Mouse (Mus musculus): ENCODE data around the gene Rpl13a. TPM values are rescaled to one million over a fixed set of nuclear protein-coding genes. Genes with fewer than 3 reads are reported as not detected.
"Not testable (repeated sequence)": the region's sequence is repeated elsewhere in the genome, so short reads cannot be mapped to it uniquely, and the experiment has no call there.

The Rpl13a gene
- polyA plus RNA-seq, 1 experiment from 2014 or later: 1,168 TPM

- ATAC-seq (ENCODE audit: low FRiP score) (no peak), DNase-seq (ENCODE audit: low spot score) (no peak)
- Histone ChIP-seq H3K27ac (ENCODE audit: low read depth, low read length) (no peak overlapping the region), H3K4me2 (replicated peaks; ENCODE audit: low read depth, low read length) (no peak overlapping the region), H3K9me3 (ENCODE audit: control insufficient read depth, low read length) (no peaks in the 10 kb centered on the region), H3K4me3 (ENCODE audit: low read depth, low read length) (0 out of 2 replicates have a peak overlapping the region, but pooled peaks have one; percentile 2), H3K36me3 (ENCODE audit: control insufficient read depth, insufficient read depth, low read length) (peaks cover 43% of the 10 kb centered on the region), H3K4me1 (replicated peaks; ENCODE audit: control insufficient read depth, insufficient read depth, low read length) (peaks cover 5% of the 10 kb centered on the region), H3K9ac (ENCODE audit: low read depth, low read length) (no peak overlapping the region), H3K27me3 (ENCODE audit: control insufficient read depth, insufficient read depth, low read length) (no peaks in the 10 kb centered on the region)
Observed at GRCm38 (mm10) chr7:45121966-45122365, 6.6 kb downstream of the Rpl13a start.

- DNase-seq (ENCODE audit: low spot score): no peak
- Histone ChIP-seq H3K27me3 (ENCODE audit: control insufficient read depth, insufficient read depth, low read length) (no peaks in the 10 kb centered on the region), H3K4me1 (replicated peaks; ENCODE audit: control insufficient read depth, insufficient read depth, low read length) (peaks cover 3% of the 10 kb centered on the region), H3K4me3 (ENCODE audit: low read depth, low read length) (no peak overlapping the region), H3K9me3 (ENCODE audit: control insufficient read depth, low read length) (no peaks in the 10 kb centered on the region), H3K9ac (ENCODE audit: low read depth, low read length) (no peak overlapping the region), H3K36me3 (ENCODE audit: control insufficient read depth, insufficient read depth, low read length) (peaks cover 37% of the 10 kb centered on the region), H3K4me2 (replicated peaks; ENCODE audit: low read depth, low read length) (no peak overlapping the region), H3K27ac (ENCODE audit: low read depth, low read length) (no peak overlapping the region)
- WGBS: 79% methylated on average over 7 of the region's 8 CpGs
- ATAC-seq (ENCODE audit: low FRiP score): no peak
Observed at GRCm38 (mm10) chr7:45121404-45121803, 7.2 kb downstream of the Rpl13a start.

GRCm38 (mm10) chr7:45119780-45120709, 8.5 kb downstream of the Rpl13a start:
- DNase-seq (ENCODE audit: low spot score): no peak
- WGBS: 86% methylated on average over 5 of the region's 5 CpGs
- Histone ChIP-seq H3K27ac (ENCODE audit: low read depth, low read length) (no peak overlapping the region), H3K36me3 (ENCODE audit: control insufficient read depth, insufficient read depth, low read length) (peaks cover 27% of the 10 kb centered on the region), H3K4me3 (ENCODE audit: low read depth, low read length) (no peak overlapping the region), H3K9ac (ENCODE audit: low read depth, low read length) (no peak overlapping the region), H3K4me1 (replicated peaks; ENCODE audit: control insufficient read depth, insufficient read depth, low read length) (no peaks in the 10 kb centered on the region; the same call in none of the 2 replicates), H3K4me2 (replicated peaks; ENCODE audit: low read depth, low read length) (no peak overlapping the region), H3K9me3 (ENCODE audit: control insufficient read depth, low read length) (no peaks in the 10 kb centered on the region), H3K27me3 (ENCODE audit: control insufficient read depth, insufficient read depth, low read length) (no peaks in the 10 kb centered on the region)
- no peak for ATAC-seq (ENCODE audit: low FRiP score)

GRCm38 (mm10) chr7:45118336-45118735, 10.2 kb downstream of the Rpl13a start:
- H3K36me3 ChIP-seq (ENCODE audit: control insufficient read depth, insufficient read depth, low read length): peaks cover 27% of the 10 kb centered on the region
- ATAC-seq (ENCODE audit: low FRiP score): no peak
- no peaks in the 10 kb centered on the region; the same call in 1 of the 2 replicates for H3K4me1 ChIP-seq (replicated peaks; ENCODE audit: control insufficient read depth, insufficient read depth, low read length)
- no peak overlapping the region for H3K4me2 ChIP-seq (replicated peaks; ENCODE audit: low read depth, low read length)
- H3K27ac ChIP-seq (ENCODE audit: low read depth, low read length): no peak overlapping the region
- no peaks in the 10 kb centered on the region for H3K9me3 ChIP-seq (ENCODE audit: control insufficient read depth, low read length)
- DNase-seq (ENCODE audit: low spot score): no peak
- no peak overlapping the region for H3K4me3 ChIP-seq (ENCODE audit: low read depth, low read length)
- no peak overlapping the region for H3K9ac ChIP-seq (ENCODE audit: low read depth, low read length)
- 86% methylated on average over 6 of the region's 6 CpGs for WGBS
- H3K27me3 ChIP-seq (ENCODE audit: control insufficient read depth, insufficient read depth, low read length): no peaks in the 10 kb centered on the region

GRCm38 (mm10) chr7:45117566-45117965, 11.0 kb downstream of the Rpl13a start:
- H3K9me3 ChIP-seq (ENCODE audit: control insufficient read depth, low read length): no peaks in the 10 kb centered on the region
- H3K4me3 ChIP-seq (ENCODE audit: low read depth, low read length): no peak overlapping the region
- no peak for DNase-seq (ENCODE audit: low spot score)
- no peak for ATAC-seq (ENCODE audit: low FRiP score)
- H3K4me1 ChIP-seq (replicated peaks; ENCODE audit: control insufficient read depth, insufficient read depth, low read length): no peaks in the 10 kb centered on the region; the same call in 1 of the 2 replicates
- 81% methylated on average over 8 of the region's 8 CpGs for WGBS
- no peak overlapping the region for H3K27ac ChIP-seq (ENCODE audit: low read depth, low read length)
- H3K9ac ChIP-seq (ENCODE audit: low read depth, low read length): 0 out of 2 replicates have a peak overlapping the region, but pooled peaks have one; percentile 7
- H3K4me2 ChIP-seq (replicated peaks; ENCODE audit: low read depth, low read length): no peak overlapping the region
- H3K27me3 ChIP-seq (ENCODE audit: control insufficient read depth, insufficient read depth, low read length): no peaks in the 10 kb centered on the region
- peaks cover 23% of the 10 kb centered on the region for H3K36me3 ChIP-seq (ENCODE audit: control insufficient read depth, insufficient read depth, low read length)

GRCm38 (mm10) chr7:45113476-45113875, 15.1 kb downstream of the Rpl13a start:
- Histone ChIP-seq H3K4me3 (ENCODE audit: low read depth, low read length) (no peak overlapping the region), H3K9ac (ENCODE audit: low read depth, low read length) (no peak overlapping the region), H3K9me3 (ENCODE audit: control insufficient read depth, low read length) (no peaks in the 10 kb centered on the region), H3K36me3 (ENCODE audit: control insufficient read depth, insufficient read depth, low read length) (no peaks in the 10 kb centered on the region), H3K27ac (ENCODE audit: low read depth, low read length) (no peak overlapping the region), H3K27me3 (ENCODE audit: control insufficient read depth, insufficient read depth, low read length) (no peaks in the 10 kb centered on the region), H3K4me2 (replicated peaks; ENCODE audit: low read depth, low read length) (no peak overlapping the region), H3K4me1 (replicated peaks; ENCODE audit: control insufficient read depth, insufficient read depth, low read length) (no peaks in the 10 kb centered on the region)
- ATAC-seq (ENCODE audit: low FRiP score): no peak
- DNase-seq (ENCODE audit: low spot score): no peak
- WGBS: 79% methylated on average over 2 of the region's 2 CpGs

GRCm38 (mm10) chr7:45112529-45112928, 16.0 kb downstream of the Rpl13a start:
- ATAC-seq (ENCODE audit: low FRiP score) (no peak), DNase-seq (ENCODE audit: low spot score) (no peak)
- Histone ChIP-seq H3K27me3 (ENCODE audit: control insufficient read depth, insufficient read depth, low read length) (no peaks in the 10 kb centered on the region), H3K9me3 (ENCODE audit: control insufficient read depth, low read length) (no peaks in the 10 kb centered on the region), H3K4me3 (ENCODE audit: low read depth, low read length) (no peak overlapping the region), H3K4me2 (replicated peaks; ENCODE audit: low read depth, low read length) (no peak overlapping the region), H3K9ac (ENCODE audit: low read depth, low read length) (no peak overlapping the region), H3K36me3 (ENCODE audit: control insufficient read depth, insufficient read depth, low read length) (no peaks in the 10 kb centered on the region), H3K27ac (ENCODE audit: low read depth, low read length) (no peak overlapping the region), H3K4me1 (replicated peaks; ENCODE audit: control insufficient read depth, insufficient read depth, low read length) (no peaks in the 10 kb centered on the region)
- 71% methylated on average over 3 of the region's 3 CpGs for WGBS

GRCm38 (mm10) chr7:45111940-45112339, 16.6 kb downstream of the Rpl13a start:
- Histone ChIP-seq H3K4me3 (ENCODE audit: low read depth, low read length) (no peak overlapping the region), H3K27me3 (ENCODE audit: control insufficient read depth, insufficient read depth, low read length) (no peaks in the 10 kb centered on the region), H3K9me3 (ENCODE audit: control insufficient read depth, low read length) (no peaks in the 10 kb centered on the region), H3K27ac (ENCODE audit: low read depth, low read length) (no peak overlapping the region), H3K36me3 (ENCODE audit: control insufficient read depth, insufficient read depth, low read length) (no peaks in the 10 kb centered on the region), H3K9ac (ENCODE audit: low read depth, low read length) (no peak overlapping the region), H3K4me1 (replicated peaks; ENCODE audit: control insufficient read depth, insufficient read depth, low read length) (no peaks in the 10 kb centered on the region), H3K4me2 (replicated peaks; ENCODE audit: low read depth, low read length) (no peak overlapping the region)
- no peak for ATAC-seq (ENCODE audit: low FRiP score)
- WGBS: 63% methylated on average over 2 of the region's 2 CpGs
- no peak for DNase-seq (ENCODE audit: low spot score)

GRCm38 (mm10) chr7:45110089-45110488, 18.5 kb downstream of the Rpl13a start:
- WGBS: 94% methylated on average over 4 of the region's 4 CpGs
- not testable (repeated sequence) for H3K9ac ChIP-seq (ENCODE audit: low read depth, low read length); ATAC-seq (ENCODE audit: low FRiP score); H3K9me3 ChIP-seq (ENCODE audit: control insufficient read depth, low read length); H3K27me3 ChIP-seq (ENCODE audit: control insufficient read depth, insufficient read depth, low read length); H3K4me2 ChIP-seq (replicated peaks; ENCODE audit: low read depth, low read length); DNase-seq (ENCODE audit: low spot score); H3K4me3 ChIP-seq (ENCODE audit: low read depth, low read length); H3K4me1 ChIP-seq (replicated peaks; ENCODE audit: control insufficient read depth, insufficient read depth, low read length); H3K27ac ChIP-seq (ENCODE audit: low read depth, low read length); H3K36me3 ChIP-seq (ENCODE audit: control insufficient read depth, insufficient read depth, low read length)

Measured in hindbrain, embryonic 11.5 days (tissue).